Mouse (Mus musculus): ENCODE measurements around the gene Hoxc6. TPM values are rescaled to one million over a fixed set of nuclear protein-coding genes. Genes with fewer than 3 reads are reported as not detected.

The Hoxc6 gene
- total RNA-seq, 1 experiment, result 0.58 TPM

GRCm38 (mm10) chr15:103060341-103061130 lies 62.5 kb downstream of the Hoxc6 start:
- Histone ChIP-seq H3K4me1 (ENCODE audit: control insufficient read depth in 2 of 2, insufficient read depth in 2 of 2, low read length in 2 of 2, poor library complexity in 1 of 2) (no peaks in the 10 kb centered on the region; a peak in 1 of 4 replicates), H3K36me3 (ENCODE audit: control insufficient read depth, insufficient read depth, low read length, poor library complexity, severe bottlenecking) (no peaks in the 10 kb centered on the region), H3K4me3 (ENCODE audit: insufficient read depth in 1 of 2, low read depth in 1 of 2, low read length in 2 of 2, poor library complexity in 1 of 2, severe bottlenecking in 1 of 2) (peak overlapping the region; percentile 0 to 48; a peak in 2 of 4 replicates), H3K27ac (ENCODE audit: insufficient read depth, low read depth, low read length, poor library complexity, severe bottlenecking) (no peak overlapping the region), H3K9ac (ENCODE audit: insufficient read depth, low read depth, low read length, poor library complexity, severe bottlenecking) (no peak overlapping the region), H3K9me3 (ENCODE audit: control insufficient read depth, insufficient read depth, low read depth, low read length) (no peaks in the 10 kb centered on the region)
- DNase-seq (ENCODE audit: low read depth, low spot score), result no peak
- in situ Hi-C loops (cut with MboI; ENCODE audit: low sequenced_read_pairs in 2 of 2, unreplicated experiment in 2 of 2), result no loop called here
- TF ChIP-seq HCFC1 (IDR thresholded peaks at IDR 0.05; ENCODE audit: borderline replicate concordance, insufficient read depth, low read length) (no peak), ZNF384 (IDR thresholded peaks at IDR 0.05; ENCODE audit: low read depth, low read length) (0 out of 2 replicates have a peak, but pooled peaks have one; percentile 15)

GRCm38 (mm10) chr15:103061131-103061825 lies 63.2 kb downstream of the Hoxc6 start:
- Histone ChIP-seq H3K36me3 (ENCODE audit: control insufficient read depth, insufficient read depth, low read length, poor library complexity, severe bottlenecking) (no peaks in the 10 kb centered on the region), H3K9me3 (ENCODE audit: control insufficient read depth, insufficient read depth, low read depth, low read length) (no peaks in the 10 kb centered on the region), H3K9ac (ENCODE audit: insufficient read depth, low read depth, low read length, poor library complexity, severe bottlenecking) (0 out of 2 replicates have a peak overlapping the region, but pooled peaks have one; percentile 27), H3K4me1 (ENCODE audit: control insufficient read depth in 2 of 2, insufficient read depth in 2 of 2, low read length in 2 of 2, poor library complexity in 1 of 2) (no peaks in the 10 kb centered on the region; a peak in 1 of 4 replicates), H3K4me3 (ENCODE audit: insufficient read depth in 1 of 2, low read depth in 1 of 2, low read length in 2 of 2, poor library complexity in 1 of 2, severe bottlenecking in 1 of 2) (peak overlapping the region; percentile 0 to 1; a peak in 1 of 4 replicates), H3K27ac (ENCODE audit: insufficient read depth, low read depth, low read length, poor library complexity, severe bottlenecking) (no peak overlapping the region)
- no peak for TF ChIP-seq HCFC1 (IDR thresholded peaks at IDR 0.05; ENCODE audit: borderline replicate concordance, insufficient read depth, low read length)
- no peak for TF ChIP-seq CHD2 (IDR thresholded peaks at IDR 0.05; ENCODE audit: low read depth, low read length)
- TF ChIP-seq MAFK (IDR thresholded peaks at IDR 0.05; ENCODE audit: insufficient read depth, low read depth, low read length), result no peak
- TF ChIP-seq ZNF384 (IDR thresholded peaks at IDR 0.05; ENCODE audit: low read depth, low read length), result no peak
- no peak for TF ChIP-seq ZC3H11A (IDR thresholded peaks at IDR 0.05; ENCODE audit: borderline replicate concordance, low read depth, low read length)
- in situ Hi-C loops (cut with MboI; ENCODE audit: low sequenced_read_pairs in 2 of 2, unreplicated experiment in 2 of 2), result no loop called here
- DNase-seq (ENCODE audit: low read depth, low spot score), result no peak

Other genes starting within 250 kb of the Hoxc6 start
- gene Hoxc13, start 77.2 kb upstream of the Hoxc6 start, total RNA-seq (2012; rRNA removed), result 0.42 and 0.94 TPM in 2 replicates
- 0.85 and 1.9 TPM in 2 replicates for gene Hoxc12, start 61.5 kb upstream of the Hoxc6 start, total RNA-seq (2012; rRNA removed)
- not detected in 2 replicates for gene Hoxc11, start 43.8 kb upstream of the Hoxc6 start, total RNA-seq (2012; rRNA removed)
- gene Hoxc10, start 31.5 kb upstream of the Hoxc6 start, total RNA-seq (2012; rRNA removed), result 0.58 TPM in 1 of 2 replicates, not detected in the other
- gene Hoxc5, start 30.8 kb upstream of the Hoxc6 start, total RNA-seq (2012; rRNA removed), result 0.22 TPM in 1 of 2 replicates, not detected in the other
- gene Hoxc9, start 21.8 kb upstream of the Hoxc6 start, total RNA-seq (2012; rRNA removed), result 0.54 TPM in 1 of 2 replicates, not detected in the other
- 0.22 TPM in 1 of 2 replicates, not detected in the other for gene Hoxc8, start 7.7 kb upstream of the Hoxc6 start, total RNA-seq (2012; rRNA removed)
- gene Hoxc4, start 20.7 kb downstream of the Hoxc6 start, total RNA-seq (2012; rRNA removed), result 0.31 TPM in 1 of 2 replicates, not detected in the other
- 7.1 and 10.6 TPM in 2 replicates for gene Smug1, start 168.8 kb downstream of the Hoxc6 start, total RNA-seq (2012; rRNA removed)
- 190 and 226 TPM in 2 replicates for gene Cbx5, start 241.6 kb downstream of the Hoxc6 start, total RNA-seq (2012; rRNA removed)
- gene Hnrnpa1, start 242.2 kb downstream of the Hoxc6 start, total RNA-seq (2012; rRNA removed), result 321 and 519 TPM in 2 replicates

Measured in ES-E14 (cell line).